Mouse (Mus musculus) ES-E14 (cell line): Measurements from ENCODE around the gene Ablim1.

Experiments
- CHD2 ChIP-seq: IDR thresholded peaks from 2 replicates; pipeline ENCODE4 v1.6.1; 2014; ENCODE audit warnings: mild to moderate bottlenecking, low read depth, low read length, inconsistent platforms
- HCFC1 ChIP-seq: IDR thresholded peaks from 2 replicates; pipeline ENCODE4 v1.6.1; 2012; ENCODE audit warnings: low read length, inconsistent platforms, borderline replicate concordance; ENCODE audit not compliant: insufficient read depth
- MAFK ChIP-seq: IDR thresholded peaks from 2 replicates; pipeline ENCODE4 v1.6.1; 2014; ENCODE audit warnings: mild to moderate bottlenecking, low read depth, low read length, inconsistent platforms; ENCODE audit not compliant: insufficient read depth
- ZC3H11A ChIP-seq: IDR thresholded peaks from 2 replicates; pipeline ENCODE4 v1.6.1; 2012; ENCODE audit warnings: low read depth, mild to moderate bottlenecking, inconsistent platforms, low read length, borderline replicate concordance
- ZNF384 ChIP-seq: IDR thresholded peaks from 2 replicates; pipeline ENCODE4 v1.6.1; 2012; ENCODE audit warnings: low read depth, low read length, inconsistent platforms

GRCm38 (mm10) chr19:57282642-57283041 lies 32.1 kb downstream of the Ablim1 start:
- TF ChIP-seq ZC3H11A (no peak), HCFC1 (no peak), CHD2 (no peak), ZNF384 (no peak), MAFK (no peak)
